Mouse (Mus musculus) midbrain, embryonic 11.5 days (tissue): ENCODE measurements around the gene Bckdk. TPM values are rescaled to one million over a fixed set of nuclear protein-coding genes. Genes with fewer than 3 reads are reported as not detected.

ENCODE experiments used
- ATAC-seq: fragments of 200-750 bp; cut with Nextera tagmentation; 2 replicates; pipeline ENCODE4 v1.8.0; 2017; ENCODE audit warnings: moderate TSS enrichment, moderate library complexity; ENCODE audit not compliant: low FRiP score
- DNase-seq: peaks from one replicate; pipeline ENCODE4 v3.0.0; 2015; ENCODE audit warnings: low spot score; ENCODE audit errors: missing footprints
- H3K27ac ChIP-seq: fragments of 300-500 bp; sonication (generic); 2 replicates; pipeline ENCODE4 v1.5.1; 2014; ENCODE audit warnings: low read depth, low read length
- H3K27me3 ChIP-seq: fragments of 300-500 bp; sonication (generic); 2 replicates; pipeline ENCODE4 v1.6.1; 2014; ENCODE audit warnings: mild to moderate bottlenecking, low read length, moderate library complexity, mixed read lengths; ENCODE audit not compliant: control insufficient read depth, insufficient read depth
- H3K36me3 ChIP-seq: fragments of 300-500 bp; sonication (generic); 2 replicates; pipeline ENCODE4 v1.6.1; 2014; ENCODE audit warnings: mild to moderate bottlenecking, low read length, moderate library complexity, mixed read lengths; ENCODE audit not compliant: control insufficient read depth, insufficient read depth
- H3K4me1 ChIP-seq: fragments of 300-500 bp; sonication (generic); 2 replicates; pipeline ENCODE4 v1.6.1; 2014; ENCODE audit warnings: low read length; ENCODE audit not compliant: control insufficient read depth, insufficient read depth
- H3K4me2 ChIP-seq: fragments of 300-500 bp; sonication (generic); 2 replicates; pipeline ENCODE4 v1.6.1; 2014; ENCODE audit warnings: mild to moderate bottlenecking, moderate library complexity
- H3K4me3 ChIP-seq: fragments of 300-500 bp; sonication (generic); 2 replicates; pipeline ENCODE4 v1.5.1; 2014; ENCODE audit warnings: low read depth, low read length
- H3K9ac ChIP-seq: fragments of 300-500 bp; sonication (generic); 2 replicates; pipeline ENCODE4 v1.6.1; 2014; ENCODE audit warnings: low read length
- H3K9me3 ChIP-seq: fragments of 300-500 bp; sonication (generic); 2 replicates; pipeline ENCODE4 v1.6.1; 2016; ENCODE audit warnings: low read length; ENCODE audit not compliant: control insufficient read depth
- WGBS: fragments of 180-500 bp; shearing (Covaris S2); extraction: QIAGEN DNeasy Blood & Tissue Kit; methylation state at CpG from one replicate; pipeline ENCODE4 v1.1.7; 2014; 5-methylcytosine and 5-hydroxymethylcytosine counted together
- polyA plus RNA-seq: library from polyadenylated mRNA; unstranded; fragments of >200 nt; fragmentation: Nextera tagmentation; extraction: Ambion mirVana; gene quantifications from 2 replicates; pipeline ENCODE4 v1.2.1, GENCODE M21; 2014

The Bckdk gene
- polyA plus RNA-seq, 1 experiment from 2014 or later = 107 TPM

DNA sequence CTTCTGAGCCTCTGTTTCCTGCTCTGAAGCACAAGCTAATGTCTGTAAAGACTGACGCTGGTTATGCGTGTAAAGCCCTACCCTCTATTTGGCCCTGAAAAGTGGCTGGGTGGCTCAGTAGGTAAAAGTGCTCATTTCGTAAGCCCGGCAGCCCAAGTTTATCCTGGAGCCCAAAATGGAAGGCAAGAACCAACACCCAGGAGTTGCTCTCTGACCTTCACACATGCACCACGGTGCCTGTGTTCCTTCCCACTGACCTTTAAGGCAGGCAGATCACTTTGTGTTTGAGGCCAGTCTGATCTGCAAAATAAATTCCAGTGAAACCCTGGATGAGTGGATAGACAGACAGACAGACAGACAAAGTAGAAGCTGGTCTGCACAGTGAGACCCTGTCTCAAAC lies 19.8 kb downstream of the Bckdk start:
- peaks cover 3% of the 10 kb centered on the region; the same call in 1 of the 2 replicates for H3K36me3 ChIP-seq
- no peaks in the 10 kb centered on the region for H3K9me3 ChIP-seq
- no peak overlapping the region for H3K4me2 ChIP-seq
- no peak overlapping the region for H3K27ac ChIP-seq
- WGBS = 90% methylated on average over 5 of the region's 5 CpGs
- peaks cover 3% of the 10 kb centered on the region; the same call in 1 of the 2 replicates for H3K27me3 ChIP-seq
- H3K9ac ChIP-seq = no peak overlapping the region
- H3K4me1 ChIP-seq = no peaks in the 10 kb centered on the region
- H3K4me3 ChIP-seq = no peak overlapping the region
- ATAC-seq (no peak), DNase-seq (no peak)

GRCm38 (mm10) chr7:127925252-127925651 lies 21.4 kb downstream of the Bckdk start:
- ATAC-seq (no peak), DNase-seq (no peak)
- no peak overlapping the region for H3K27ac ChIP-seq
- no peaks in the 10 kb centered on the region for H3K4me1 ChIP-seq
- peaks cover 3% of the 10 kb centered on the region; the same call in 1 of the 2 replicates for H3K36me3 ChIP-seq
- no peak overlapping the region for H3K4me3 ChIP-seq
- no peak overlapping the region for H3K9ac ChIP-seq
- no peaks in the 10 kb centered on the region for H3K9me3 ChIP-seq
- no peak overlapping the region for H3K4me2 ChIP-seq
- WGBS = 67% methylated on average over 5 of the region's 5 CpGs
- peaks cover 11% of the 10 kb centered on the region; the same call in 1 of the 2 replicates for H3K27me3 ChIP-seq

DNA sequence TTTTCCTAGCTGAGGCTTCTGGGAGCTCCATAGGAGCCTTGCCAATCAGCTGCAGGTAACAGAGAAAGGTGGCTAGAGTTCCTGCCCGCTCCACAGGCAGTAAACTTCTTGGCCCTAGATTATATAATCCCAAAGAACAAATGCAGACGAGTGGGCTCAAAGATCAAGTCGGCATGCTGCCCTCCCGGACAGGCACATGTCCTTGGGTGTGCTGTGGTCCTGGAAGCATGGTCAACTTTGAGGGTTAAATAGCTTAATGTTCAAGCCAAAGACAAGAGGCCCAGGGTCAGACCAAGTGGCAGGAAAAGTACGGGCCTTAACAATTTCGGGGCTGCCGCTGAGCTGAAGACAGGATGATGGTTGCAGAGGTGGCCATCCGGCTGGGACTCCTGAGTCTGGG lies 22.2 kb downstream of the Bckdk start:
- Histone ChIP-seq H3K27ac (no peak overlapping the region), H3K4me1 (no peaks in the 10 kb centered on the region), H3K27me3 (peaks cover 11% of the 10 kb centered on the region; the same call in 1 of the 2 replicates), H3K9me3 (no peaks in the 10 kb centered on the region), H3K36me3 (peaks cover 3% of the 10 kb centered on the region; the same call in 1 of the 2 replicates), H3K9ac (no peak overlapping the region), H3K4me3 (no peak overlapping the region), H3K4me2 (no peak overlapping the region)
- 87% methylated on average over 8 of the region's 8 CpGs for WGBS
- ATAC-seq (no peak), DNase-seq (no peak)

- Histone ChIP-seq H3K9ac (no peak overlapping the region), H3K9me3 (no peaks in the 10 kb centered on the region), H3K36me3 (peaks cover 3% of the 10 kb centered on the region; the same call in 1 of the 2 replicates), H3K27me3 (peaks cover 11% of the 10 kb centered on the region; the same call in 1 of the 2 replicates), H3K4me2 (no peak overlapping the region), H3K4me3 (no peak overlapping the region), H3K27ac (no peak overlapping the region), H3K4me1 (peaks cover 3% of the 10 kb centered on the region; the same call in 1 of the 2 replicates)
- 93% methylated on average over 11 of the region's 11 CpGs for WGBS
- DNase-seq (peak; percentile 39), ATAC-seq (no peak)
Observed at GRCm38 (mm10) chr7:127926846-127927245, 23.0 kb downstream of the Bckdk start.

- H3K4me1 ChIP-seq = peaks cover 9% of the 10 kb centered on the region
- DNase-seq (no peak), ATAC-seq (no peak)
- peaks cover 11% of the 10 kb centered on the region; the same call in 1 of the 2 replicates for H3K27me3 ChIP-seq
- WGBS = 82% methylated on average over 11 of the region's 11 CpGs
- no peak overlapping the region for H3K4me2 ChIP-seq
- no peak overlapping the region for H3K27ac ChIP-seq
- H3K9ac ChIP-seq = no peak overlapping the region
- H3K36me3 ChIP-seq = peaks cover 3% of the 10 kb centered on the region; the same call in 1 of the 2 replicates
- H3K4me3 ChIP-seq = no peak overlapping the region
- no peaks in the 10 kb centered on the region for H3K9me3 ChIP-seq
Observed at GRCm38 (mm10) chr7:127927726-127928125, 23.8 kb downstream of the Bckdk start.

- H3K27ac ChIP-seq = no peak overlapping the region
- 50% methylated on average over 5 of the region's 5 CpGs for WGBS
- peaks cover 10% of the 10 kb centered on the region for H3K4me1 ChIP-seq
- peak; percentile 54 for DNase-seq
- ATAC-seq = no peak
- H3K36me3 ChIP-seq = peaks cover 3% of the 10 kb centered on the region; the same call in 1 of the 2 replicates
- no peak overlapping the region for H3K9ac ChIP-seq
- H3K4me2 ChIP-seq = no peak overlapping the region
- no peaks in the 10 kb centered on the region for H3K9me3 ChIP-seq
- no peak overlapping the region for H3K4me3 ChIP-seq
- peaks cover 11% of the 10 kb centered on the region; the same call in 1 of the 2 replicates for H3K27me3 ChIP-seq
Observed at GRCm38 (mm10) chr7:127928596-127928995, 24.7 kb downstream of the Bckdk start.

DNA sequence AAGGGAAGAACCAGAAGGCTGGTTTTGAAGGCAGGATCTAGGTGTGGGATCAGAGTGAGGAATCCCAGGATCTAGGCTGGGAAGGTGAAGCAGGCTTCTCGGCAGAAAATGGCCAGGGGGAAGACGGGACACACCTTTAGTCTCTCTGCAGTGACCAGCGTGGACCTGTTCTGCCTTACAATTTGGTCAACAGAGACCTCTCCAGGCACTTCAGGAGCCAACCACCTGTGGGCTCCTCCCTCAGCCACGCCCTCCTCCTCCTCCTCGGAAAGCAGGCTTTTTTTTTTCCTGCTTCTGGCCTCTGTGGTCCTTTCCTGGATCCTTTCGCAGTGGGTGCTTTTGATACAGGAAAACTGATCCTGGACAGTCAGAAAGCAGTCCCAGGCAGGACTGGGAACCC lies 26.0 kb downstream of the Bckdk start, which contains the start of gene Prss8:
TSS of gene Prss8 (minus strand) at position 182 of the 400 bp plus-strand sequence.
- peak within 1 kb of the TSS; percentile 17; the same call in 1 of the 2 replicates for H3K4me2 ChIP-seq

DNA sequence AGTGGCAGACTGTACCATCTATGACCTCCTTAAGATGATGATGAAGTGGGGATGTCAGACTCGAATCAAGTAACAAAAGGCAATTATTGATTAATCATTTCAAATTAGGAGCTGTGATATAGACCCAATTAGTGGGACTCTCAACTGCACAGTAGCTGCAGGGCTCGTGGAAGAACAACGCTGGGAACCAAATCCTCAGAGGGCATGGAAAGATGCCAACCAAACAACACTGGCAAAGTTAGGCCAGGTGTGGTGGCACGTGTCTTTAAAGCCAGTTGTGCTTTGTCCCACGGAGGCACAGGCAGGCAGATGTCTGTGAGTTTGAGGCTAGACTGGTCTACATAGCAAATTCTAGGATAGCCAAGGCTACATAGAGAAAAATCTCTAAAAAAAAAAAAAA lies 26.8 kb downstream of the Bckdk start:
- Histone ChIP-seq H3K27me3 (peaks cover 11% of the 10 kb centered on the region; the same call in 1 of the 2 replicates), H3K9me3 (no peaks in the 10 kb centered on the region), H3K36me3 (peaks cover 3% of the 10 kb centered on the region; the same call in 1 of the 2 replicates), H3K4me1 (peaks cover 12% of the 10 kb centered on the region), H3K4me2 (no peak overlapping the region), H3K4me3 (no peak overlapping the region), H3K27ac (no peak overlapping the region), H3K9ac (no peak overlapping the region)
- DNase-seq (no peak), ATAC-seq (no peak)
- WGBS = 86% methylated on average over 5 of the region's 5 CpGs

More for the DNA sequence above, 26.0 kb downstream of the Bckdk start, which contains the start of gene Prss8:
- Histone ChIP-seq H3K9me3 (no peaks in the 10 kb centered on the region), H3K27me3 (peaks cover 11% of the 10 kb centered on the region; the same call in 1 of the 2 replicates), H3K4me1 (peaks cover 12% of the 10 kb centered on the region), H3K36me3 (peaks cover 3% of the 10 kb centered on the region; the same call in 1 of the 2 replicates), H3K9ac (no peak within 1 kb of the TSS), H3K27ac (no peak within 1 kb of the TSS), H3K4me3 (no peak within 1 kb of the TSS)
- WGBS = 16% methylated on average over 6 of the region's 6 CpGs
- ATAC-seq = no peak
- DNase-seq = no peak

DNA sequence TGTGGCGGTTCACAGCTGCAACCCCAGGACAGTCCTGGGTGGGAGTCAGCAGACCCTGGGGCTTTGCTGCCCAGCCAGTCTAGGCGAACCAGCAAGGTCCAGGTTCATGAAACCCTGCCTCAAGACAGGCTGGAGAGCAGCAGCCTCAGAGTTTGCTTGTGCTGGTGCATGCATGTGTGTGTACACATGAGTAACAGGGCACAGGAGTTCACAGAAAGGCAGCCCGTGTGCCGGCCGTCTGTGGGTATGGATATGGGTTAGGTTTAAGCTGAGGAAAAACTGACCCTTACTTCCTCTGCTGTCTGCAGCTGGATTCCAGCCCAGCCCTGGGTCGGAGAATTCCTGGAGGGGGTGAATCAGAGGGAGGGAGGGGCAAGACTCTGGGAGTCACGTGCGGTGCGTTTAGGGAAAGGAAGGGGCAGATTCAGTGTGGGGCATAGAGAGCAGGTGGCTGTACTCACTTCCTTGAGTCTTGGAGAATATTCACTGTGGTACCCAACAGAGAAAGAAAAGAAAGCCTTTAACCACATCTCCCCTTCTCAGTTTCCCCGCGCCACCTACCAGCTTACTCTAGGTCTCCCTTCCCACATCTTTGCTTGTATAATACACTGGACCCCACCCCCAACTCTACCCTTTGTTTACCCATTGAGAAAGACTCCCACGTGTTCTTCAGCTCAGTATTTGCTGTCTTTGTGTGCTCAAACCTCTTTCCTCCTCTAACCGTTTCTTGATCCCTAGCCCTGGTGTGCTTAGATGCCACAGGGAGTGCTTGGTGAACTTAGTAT lies 27.7 kb downstream of the Bckdk start:
- H3K27ac ChIP-seq = no peak overlapping the region
- DNase-seq = peak; percentile 89

More for the DNA sequence above, 27.7 kb downstream of the Bckdk start:
- Histone ChIP-seq H3K36me3 (no peaks in the 10 kb centered on the region), H3K4me3 (no peak overlapping the region), H3K27me3 (peaks cover 11% of the 10 kb centered on the region; the same call in 1 of the 2 replicates), H3K4me1 (peaks cover 19% of the 10 kb centered on the region), H3K4me2 (no peak overlapping the region), H3K9me3 (no peaks in the 10 kb centered on the region), H3K9ac (peak overlapping the region; percentile 17; the same call in 1 of the 2 replicates)
- no peak for ATAC-seq
- WGBS = 35% methylated on average over 13 of the region's 13 CpGs
